Mouse (Mus musculus): ENCODE results near the gene Thrsp.

- no peak for TF ChIP-seq CTCF (IDR thresholded peaks at IDR 0.05; ENCODE audit: borderline replicate concordance, insufficient read depth, low read length)
- no peak for TF ChIP-seq POLR2A (IDR thresholded peaks at IDR 0.05; ENCODE audit: low read depth, low read length)
Measured at GRCm38 (mm10) chr7:97455577-97455976, 38.0 kb upstream of the Thrsp start.
